Mouse (Mus musculus): ENCODE data around the gene Pcmtd2. TPM values are rescaled to one million over a fixed set of nuclear protein-coding genes. Genes with fewer than 3 reads are reported as not detected.
"Not testable (repeated sequence)": the region's sequence is repeated elsewhere in the genome, so short reads cannot be mapped to it uniquely, and the experiment has no call there.

Pcmtd2 gene
- 71.7 and 73.3 TPM in 2 replicates for total RNA-seq (2017)

DNA sequence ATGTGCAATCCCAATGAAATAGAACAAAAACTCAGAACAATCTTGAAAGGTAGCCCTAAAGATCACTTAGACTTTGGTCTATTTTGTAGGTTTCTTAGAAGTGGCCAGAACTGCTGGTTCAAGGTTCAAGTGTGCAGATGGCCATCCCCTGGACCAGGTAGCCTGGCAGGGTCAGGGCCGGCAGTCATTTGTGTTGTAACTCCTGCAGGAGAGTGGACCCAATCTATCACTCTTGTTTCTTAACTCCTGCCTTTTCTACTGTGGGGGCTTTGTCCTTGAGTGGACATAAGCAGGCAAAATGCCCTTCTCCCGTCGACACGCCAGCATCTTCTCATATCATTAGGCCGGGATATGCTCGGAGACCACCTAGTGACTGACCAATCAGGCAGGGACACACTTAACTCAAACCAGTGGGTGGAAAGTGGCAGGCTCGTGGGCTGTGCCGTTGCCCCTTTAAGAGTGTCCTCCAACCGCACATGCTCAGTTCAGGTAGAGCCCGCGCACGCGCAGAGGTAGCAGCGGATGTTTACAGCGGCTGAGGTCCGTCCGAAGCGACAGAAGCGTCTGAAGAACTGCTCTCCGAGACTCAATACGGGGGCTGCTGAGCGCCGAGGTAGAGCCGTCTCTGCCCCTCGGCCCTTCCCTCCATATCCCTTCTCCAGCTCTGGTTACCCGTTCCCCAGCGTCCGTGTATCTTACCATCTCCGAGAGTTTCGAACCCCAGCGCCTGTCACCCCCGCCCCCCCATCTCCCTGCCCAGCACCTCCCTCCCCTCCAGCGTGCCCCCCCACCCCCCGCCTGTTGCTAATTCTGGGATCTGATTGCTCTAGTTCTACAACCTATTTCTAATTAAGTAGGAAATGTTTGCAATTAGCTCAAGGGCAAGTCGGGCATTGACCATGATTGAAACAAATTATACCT is at the start of gene Pcmtd2:
Gene Pcmtd2, plus strand, starts transcription at position 483 of the 921 bp plus-strand sequence.
- ATAC-seq (ENCODE audit: extremely low read depth, insufficient number of reproducible peaks, low FRiP score, poor library complexity, severe bottlenecking): peak; percentile 95

- ATAC-seq (ENCODE audit: extremely low read depth, insufficient number of reproducible peaks, low FRiP score, poor library complexity, severe bottlenecking): no peak
Observed at GRCm38 (mm10) chr2:181789396-181789795, 48.3 kb upstream of the Pcmtd2 start.

DNA sequence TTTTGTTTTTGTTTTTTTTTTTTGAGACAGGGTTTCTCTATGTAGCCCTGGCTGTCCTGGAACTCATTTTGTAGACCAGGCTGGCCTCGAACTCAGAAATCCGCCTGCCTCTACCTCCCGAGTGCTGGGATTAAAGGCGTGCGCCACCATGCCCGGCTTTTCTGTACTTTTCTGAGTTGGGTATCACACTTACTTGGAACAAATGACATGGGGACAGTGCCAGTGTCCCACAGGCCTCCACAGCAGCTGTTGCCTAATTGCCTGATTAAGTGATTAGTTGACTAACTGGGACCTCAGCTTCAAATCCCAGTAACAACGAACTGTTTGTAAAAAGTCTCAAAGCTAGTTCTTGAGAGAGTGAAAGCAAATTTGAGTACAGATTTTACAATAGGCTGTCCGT is 44.5 kb upstream of the Pcmtd2 start:
- ATAC-seq (ENCODE audit: extremely low read depth, insufficient number of reproducible peaks, low FRiP score, poor library complexity, severe bottlenecking): not testable (repeated sequence)

- no peak for ATAC-seq (ENCODE audit: extremely low read depth, insufficient number of reproducible peaks, low FRiP score, poor library complexity, severe bottlenecking)
Observed at GRCm38 (mm10) chr2:181795641-181796130, 42.0 kb upstream of the Pcmtd2 start.

DNA sequence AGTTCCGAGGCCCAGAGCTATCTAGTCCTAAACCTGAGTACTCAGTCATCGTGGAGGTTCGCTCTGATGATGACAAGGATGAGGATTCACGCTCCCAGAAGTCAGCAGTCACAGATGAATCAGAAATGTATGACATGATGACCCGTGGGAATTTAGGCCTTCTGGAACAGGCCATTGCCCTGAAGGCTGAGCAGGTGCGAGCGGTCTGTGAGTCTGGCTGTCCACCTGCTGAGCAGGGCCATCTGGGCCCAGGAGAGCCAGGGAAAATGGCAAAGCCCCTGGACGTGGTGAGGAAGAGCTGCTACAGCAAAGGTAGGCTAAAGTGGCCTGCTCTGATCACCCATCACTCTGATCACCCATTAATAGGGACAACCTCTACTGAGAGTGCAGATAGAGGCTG is 40.0 kb upstream of the Pcmtd2 start:
- no peak for ATAC-seq (ENCODE audit: extremely low read depth, insufficient number of reproducible peaks, low FRiP score, poor library complexity, severe bottlenecking)

GRCm38 (mm10) chr2:181829032-181829650 is 8.5 kb upstream of the Pcmtd2 start:
- ATAC-seq (ENCODE audit: extremely low read depth, insufficient number of reproducible peaks, low FRiP score, poor library complexity, severe bottlenecking): no peak

DNA sequence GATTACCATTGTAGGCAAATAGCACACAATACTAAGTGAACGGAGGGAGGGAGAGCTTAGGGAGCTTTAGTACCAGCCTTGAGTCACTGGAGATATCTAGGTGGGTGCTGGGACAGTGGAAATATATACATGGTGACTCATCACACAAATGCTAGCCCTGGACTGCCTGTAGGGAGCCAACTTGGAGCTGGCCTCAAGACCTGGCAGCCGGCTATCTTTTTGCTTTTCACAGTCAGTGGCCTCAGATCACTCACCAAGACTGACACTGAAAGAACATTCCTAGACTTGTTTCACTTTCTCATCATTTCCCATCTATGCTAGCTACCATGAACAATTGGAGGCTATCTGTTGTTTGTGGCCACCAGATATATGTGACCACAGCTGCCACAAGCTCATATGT is 4.9 kb upstream of the Pcmtd2 start:
- no peak for ATAC-seq (ENCODE audit: extremely low read depth, insufficient number of reproducible peaks, low FRiP score, poor library complexity, severe bottlenecking)

- ATAC-seq (ENCODE audit: extremely low read depth, insufficient number of reproducible peaks, low FRiP score, poor library complexity, severe bottlenecking): no peak
Observed at GRCm38 (mm10) chr2:181838293-181838680, 633 bp downstream of the Pcmtd2 start.

GRCm38 (mm10) chr2:181845709-181846394 is 8.2 kb downstream of the Pcmtd2 start:
- no peak for ATAC-seq (ENCODE audit: extremely low read depth, insufficient number of reproducible peaks, low FRiP score, poor library complexity, severe bottlenecking)

DNA sequence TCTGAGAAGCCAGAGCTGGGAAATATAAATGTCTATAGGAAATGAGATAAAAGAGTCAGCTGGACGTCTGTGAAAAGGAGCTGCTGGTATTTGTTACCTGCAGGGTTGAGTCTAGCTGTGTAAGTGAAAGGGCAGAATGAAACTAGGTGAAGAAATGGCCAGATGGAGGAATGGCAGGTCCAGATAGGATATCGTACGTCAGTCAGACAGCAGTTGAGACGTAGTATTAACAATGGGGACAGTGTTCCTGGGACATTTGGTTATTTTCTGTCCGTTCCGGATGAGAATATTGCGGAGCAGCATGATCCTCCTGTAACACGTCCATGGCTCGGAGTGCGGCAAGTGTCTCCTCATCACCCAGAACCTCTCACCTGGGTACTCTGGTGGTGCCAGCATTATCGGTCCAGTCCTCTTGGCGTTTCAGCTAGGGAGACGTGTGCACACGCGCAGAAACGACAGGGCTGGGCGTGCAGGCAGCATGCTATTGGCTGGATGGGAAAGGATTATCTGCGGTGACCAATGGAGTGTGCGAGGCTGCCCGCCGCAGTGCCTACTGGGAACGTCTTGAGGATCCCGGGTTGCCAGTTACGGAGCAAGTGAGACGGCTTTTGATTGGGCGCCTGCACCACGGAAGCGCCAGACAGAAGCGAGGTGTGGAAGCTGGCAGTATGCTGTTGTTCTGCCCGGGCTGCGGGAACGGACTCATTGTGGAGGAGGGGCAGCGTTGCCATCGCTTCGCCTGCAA is 26.3 kb downstream of the Pcmtd2 start, which contains the start of gene Polr3k:
Gene Polr3k, plus strand, starts transcription at position 547 of the 745 bp plus-strand sequence.
- ATAC-seq (ENCODE audit: extremely low read depth, insufficient number of reproducible peaks, low FRiP score, poor library complexity, severe bottlenecking): peak; percentile 99

- no peak for ATAC-seq (ENCODE audit: extremely low read depth, insufficient number of reproducible peaks, low FRiP score, poor library complexity, severe bottlenecking)
Observed at GRCm38 (mm10) chr2:181864536-181864860, 26.8 kb downstream of the Pcmtd2 start.

GRCm38 (mm10) chr2:181866931-181867330 is 29.3 kb downstream of the Pcmtd2 start:
- no peak; the same call in 1 of the 2 replicates for ATAC-seq (ENCODE audit: extremely low read depth, insufficient number of reproducible peaks, low FRiP score, poor library complexity, severe bottlenecking)

GRCm38 (mm10) chr2:181871039-181871438 is 33.4 kb downstream of the Pcmtd2 start:
- ATAC-seq (ENCODE audit: extremely low read depth, insufficient number of reproducible peaks, low FRiP score, poor library complexity, severe bottlenecking): no peak

DNA sequence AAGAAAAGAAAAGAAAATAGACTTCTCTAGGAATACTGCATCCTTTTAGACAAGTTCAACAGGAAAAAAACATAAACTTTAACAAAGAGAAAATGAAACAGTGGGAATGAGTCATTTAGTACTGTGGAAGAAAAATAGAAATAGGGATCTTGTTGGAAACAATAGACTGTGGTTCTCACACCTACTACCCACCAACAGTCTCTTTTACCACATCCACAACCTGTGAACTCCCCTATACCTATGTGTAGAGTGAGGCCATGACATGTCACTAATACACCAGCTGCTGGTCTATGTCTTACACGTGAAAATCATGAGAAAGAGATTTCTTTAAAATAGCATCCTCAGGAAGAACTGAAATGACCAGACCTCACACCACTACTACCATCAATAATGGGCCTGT is 41.2 kb downstream of the Pcmtd2 start:
- ATAC-seq (ENCODE audit: extremely low read depth, insufficient number of reproducible peaks, low FRiP score, poor library complexity, severe bottlenecking): no peak

DNA sequence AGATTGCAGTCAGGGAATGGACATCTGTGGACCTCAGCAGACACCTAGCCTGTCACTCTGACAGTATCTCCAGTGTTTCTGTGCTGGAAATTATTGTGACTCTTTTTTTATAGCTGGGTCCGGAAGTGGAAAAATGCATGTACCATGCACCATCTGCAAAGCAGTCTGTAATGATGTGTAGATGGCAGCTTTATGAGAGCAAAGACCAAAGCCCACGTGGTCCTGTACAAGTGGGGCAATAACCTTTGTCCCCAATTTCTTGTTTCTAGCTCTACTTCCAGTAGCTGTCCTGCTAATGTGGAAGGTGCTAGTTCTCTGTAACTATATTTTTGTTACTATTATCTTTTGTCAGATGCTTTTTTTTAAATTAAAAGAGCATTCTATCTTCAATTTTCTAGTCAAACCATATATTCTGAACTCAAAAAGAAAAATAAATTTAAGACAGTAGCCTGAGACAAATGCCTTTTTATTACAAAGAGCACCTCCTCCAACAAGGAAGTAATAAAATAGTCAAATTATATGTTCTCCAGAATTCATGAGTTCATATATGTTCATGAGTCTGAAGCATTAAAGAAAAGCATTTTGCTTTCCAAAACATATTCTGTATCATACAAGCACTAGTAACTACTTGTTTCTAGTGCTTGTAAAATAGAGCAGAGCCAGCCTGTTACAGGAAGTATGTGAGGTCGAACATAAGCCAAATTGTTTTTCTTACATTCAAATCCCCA is 45.5 kb downstream of the Pcmtd2 start:
- no peak for ATAC-seq (ENCODE audit: extremely low read depth, insufficient number of reproducible peaks, low FRiP score, poor library complexity, severe bottlenecking)
